Mouse (Mus musculus) heart, postnatal 10 days (tissue): ENCODE measurements at regions not wholly inside any gene's neighbourhood (a gene's known extent, or its start where the extent isn't known, plus 50 kb on each side); places are given as distances from the start of the nearest gene placed in this dataset.

Experiments used
- DNase-seq, 2 experiments: peaks; one replicate each; pipeline ENCODE4 v3.0.0; 2021
- intact Hi-C: fragments of 180-260 bp; cut with DNase I; formaldehyde crosslinking; loops from one replicate; pipeline ENCODE4 v1.15.1; 2025

GRCm38 (mm10) chr15:94074161-94074950 lies 390.9 kb downstream of the Adamts20 start:
- peak; percentile 5 to 15 for DNase-seq
- intact Hi-C loops: no loop called here

- DNase-seq: no peak
- intact Hi-C loops: no loop called here
These were observed 397.5 kb downstream of the Adamts20 start for GRCm38 (mm10) chr15:94067721-94068120.

- intact Hi-C loops: no loop called here
- DNase-seq: no peak
These were observed 415.5 kb downstream of the Adamts20 start for GRCm38 (mm10) chr15:94049638-94050273.

- intact Hi-C loops: no loop called here
- no peak for DNase-seq
These were observed 419.0 kb downstream of the Adamts20 start for GRCm38 (mm10) chr15:94046186-94046585.

GRCm38 (mm10) chr15:94045131-94045756 lies 420.0 kb downstream of the Adamts20 start:
- intact Hi-C loops: no loop called here
- peak; percentile 31 to 43 for DNase-seq

GRCm38 (mm10) chr15:94032957-94033356 lies 432.3 kb downstream of the Adamts20 start:
- intact Hi-C loops: no loop called here
- no peak for DNase-seq

GRCm38 (mm10) chr15:94025996-94026696 lies 430.5 kb upstream of the Prickle1 start:
- intact Hi-C loops: no loop called here
- peak; percentile 21 to 26 for DNase-seq

GRCm38 (mm10) chr15:94025239-94025971 lies 429.7 kb upstream of the Prickle1 start:
- peak; percentile 30 for DNase-seq
- intact Hi-C loops: no loop called here

GRCm38 (mm10) chr15:94024806-94025205 lies 429.1 kb upstream of the Prickle1 start:
- DNase-seq: no peak
- intact Hi-C loops: no loop called here

- intact Hi-C loops: no loop called here
- peak in 1 of 2 experiments; percentile 35 for DNase-seq
These were observed 428.5 kb upstream of the Prickle1 start for GRCm38 (mm10) chr15:94024126-94024730.

- peak; percentile 3 to 9 for DNase-seq
- intact Hi-C loops: no loop called here
These were observed 427.8 kb upstream of the Prickle1 start for GRCm38 (mm10) chr15:94023501-94023900.

GRCm38 (mm10) chr15:94017814-94018213 lies 422.1 kb upstream of the Prickle1 start:
- intact Hi-C loops: no loop called here

GRCm38 (mm10) chr15:94011499-94011898 lies 415.8 kb upstream of the Prickle1 start:
- intact Hi-C loops: no loop called here
- no peak for DNase-seq

More at GRCm38 (mm10) chr15:94017814-94018213, 422.1 kb upstream of the Prickle1 start:
- DNase-seq: peak in 1 of 2 experiments; percentile 7

GRCm38 (mm10) chr15:94006082-94006481 lies 410.4 kb upstream of the Prickle1 start:
- no peak for DNase-seq

GRCm38 (mm10) chr15:94004911-94005310 lies 409.2 kb upstream of the Prickle1 start:
- intact Hi-C loops: no loop called here
- no peak for DNase-seq

More at GRCm38 (mm10) chr15:94006082-94006481, 410.4 kb upstream of the Prickle1 start:
- intact Hi-C loops: no loop called here

GRCm38 (mm10) chr15:94003145-94003544 lies 407.5 kb upstream of the Prickle1 start:
- intact Hi-C loops: no loop called here
- DNase-seq: no peak

GRCm38 (mm10) chr15:93994542-93994941 lies 398.9 kb upstream of the Prickle1 start:
- DNase-seq: no peak
- intact Hi-C loops: no loop called here

- no peak for DNase-seq
- intact Hi-C loops: no loop called here
These were observed 394.4 kb upstream of the Prickle1 start for GRCm38 (mm10) chr15:93990139-93990538.

- no peak for DNase-seq
- intact Hi-C loops: no loop called here
These were observed 392.7 kb upstream of the Prickle1 start for GRCm38 (mm10) chr15:93988367-93988766.
